Mouse (Mus musculus) natural killer cell, adult 2 months (primary cell): Measurements from ENCODE around the gene Chn2.

Source experiments
- DNase-seq, 2 experiments: peaks; one replicate each; pipeline ENCODE4 v3.0.0; 2022; ENCODE audit warnings: low spot score in 2 of 2

Gene Chn2

GRCm38 (mm10) chr6:54193631-54194305, 154.4 kb downstream of the Chn2 start:
- no peak for DNase-seq

GRCm38 (mm10) chr6:54197821-54198412, 158.6 kb downstream of the Chn2 start:
- DNase-seq = no peak

- no peak for DNase-seq
Observed at GRCm38 (mm10) chr6:54199516-54199915, 160.2 kb downstream of the Chn2 start.

- no peak for DNase-seq
Observed at GRCm38 (mm10) chr6:54200031-54200722, 160.8 kb downstream of the Chn2 start.

- no peak for DNase-seq
Observed at GRCm38 (mm10) chr6:54202311-54203020, 163.1 kb downstream of the Chn2 start.

DNA sequence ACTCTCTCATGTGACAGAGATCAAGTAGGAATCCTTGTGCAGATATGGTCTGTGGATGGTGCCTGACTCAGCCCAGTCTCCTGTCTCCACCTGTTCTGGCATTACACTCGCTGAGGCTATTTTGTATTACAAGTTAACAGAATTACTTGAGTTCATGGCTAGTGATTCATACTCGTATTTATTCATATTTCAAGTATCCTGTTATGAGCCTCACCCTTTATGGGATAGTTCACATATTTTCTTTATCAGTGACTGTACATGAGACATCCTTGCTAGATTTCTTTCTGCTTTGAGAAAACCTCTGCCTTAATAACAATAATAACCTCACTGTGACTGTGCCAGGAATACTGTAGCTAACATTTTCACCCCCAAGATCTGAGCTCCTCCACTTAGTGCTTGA, 164.0 kb downstream of the Chn2 start:
- no peak for DNase-seq

DNA sequence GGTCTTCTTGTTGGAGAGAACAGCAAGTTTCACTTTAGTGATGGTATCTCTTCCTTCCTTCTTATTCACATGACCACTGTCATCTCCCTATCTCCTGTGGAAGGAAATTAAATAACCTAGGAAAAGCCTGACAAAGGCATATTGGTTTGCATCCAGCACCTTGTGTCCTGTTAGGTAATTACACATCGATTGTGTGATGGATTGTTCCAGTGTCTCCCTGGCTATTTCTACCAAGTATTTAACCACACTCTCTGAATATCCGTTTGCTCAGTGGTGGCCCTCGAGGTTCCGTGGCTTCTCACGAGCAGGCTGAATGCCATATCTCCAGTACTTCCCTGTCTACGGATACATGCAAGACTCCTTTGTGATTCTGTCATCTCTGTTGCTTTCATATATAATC, 164.6 kb downstream of the Chn2 start:
- DNase-seq = no peak

DNA sequence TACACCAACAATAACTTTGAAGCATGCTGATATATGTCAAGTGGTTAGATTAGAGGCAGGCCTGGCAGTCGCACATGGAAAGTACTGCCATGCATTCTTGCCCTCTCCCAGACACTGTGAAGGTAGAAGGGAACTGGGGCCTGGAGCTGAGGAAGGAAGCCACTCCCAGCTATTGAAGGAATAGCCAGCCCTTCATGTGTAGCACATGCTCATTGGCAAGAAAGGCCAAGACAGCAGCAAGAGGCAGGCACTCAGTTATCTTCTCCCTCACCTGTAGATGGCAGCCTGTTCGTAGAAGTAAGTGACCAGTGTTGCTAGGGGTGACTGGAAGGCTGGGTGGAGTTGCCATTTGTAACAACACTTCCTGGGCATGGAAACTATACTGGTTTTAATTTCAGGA, 165.6 kb downstream of the Chn2 start:
- no peak for DNase-seq

DNA sequence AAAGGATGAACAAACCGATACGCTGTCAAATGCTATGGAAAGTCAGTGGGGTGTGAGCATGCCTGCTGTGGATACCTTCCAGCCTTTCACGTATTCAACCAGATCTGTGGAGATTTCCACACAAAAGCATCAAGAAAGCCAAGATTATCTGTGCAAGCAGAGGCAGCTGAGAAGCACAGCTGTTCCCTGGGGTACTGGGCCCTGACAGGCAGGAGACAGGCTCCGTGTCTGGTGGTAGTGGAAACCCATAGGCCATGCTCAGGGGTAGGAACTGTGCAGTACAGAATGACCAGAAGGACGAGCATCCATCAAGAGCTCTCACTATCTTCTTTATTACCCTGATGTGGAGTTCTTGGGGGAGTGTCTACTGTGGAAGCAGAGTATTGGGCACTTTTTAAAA, 166.1 kb downstream of the Chn2 start:
- no peak for DNase-seq

GRCm38 (mm10) chr6:54206221-54206738, 166.9 kb downstream of the Chn2 start:
- DNase-seq = no peak

- no peak for DNase-seq
Observed at GRCm38 (mm10) chr6:54208786-54209185, 169.4 kb downstream of the Chn2 start.

GRCm38 (mm10) chr6:54210971-54211370, 171.6 kb downstream of the Chn2 start:
- DNase-seq = no peak

DNA sequence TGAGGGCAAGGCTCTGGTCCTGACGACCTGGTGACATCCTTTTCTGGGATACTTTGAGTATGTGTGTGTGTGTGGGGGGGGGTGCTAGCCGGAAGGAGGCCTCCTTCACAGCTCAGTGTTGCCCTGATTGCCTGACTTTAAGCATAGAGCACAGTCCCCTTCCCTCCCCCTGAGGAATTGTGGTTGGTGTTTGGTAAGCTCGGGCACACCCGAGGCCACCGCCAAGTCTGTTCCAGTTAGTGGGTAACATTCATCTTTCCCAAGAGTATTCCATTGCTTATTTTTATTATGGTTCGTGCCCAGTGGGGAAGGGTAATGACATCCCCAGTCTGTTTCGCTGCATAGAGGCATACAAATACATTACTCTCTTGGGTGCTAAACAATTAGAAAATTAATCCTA, 172.6 kb downstream of the Chn2 start:
- no peak for DNase-seq

DNA sequence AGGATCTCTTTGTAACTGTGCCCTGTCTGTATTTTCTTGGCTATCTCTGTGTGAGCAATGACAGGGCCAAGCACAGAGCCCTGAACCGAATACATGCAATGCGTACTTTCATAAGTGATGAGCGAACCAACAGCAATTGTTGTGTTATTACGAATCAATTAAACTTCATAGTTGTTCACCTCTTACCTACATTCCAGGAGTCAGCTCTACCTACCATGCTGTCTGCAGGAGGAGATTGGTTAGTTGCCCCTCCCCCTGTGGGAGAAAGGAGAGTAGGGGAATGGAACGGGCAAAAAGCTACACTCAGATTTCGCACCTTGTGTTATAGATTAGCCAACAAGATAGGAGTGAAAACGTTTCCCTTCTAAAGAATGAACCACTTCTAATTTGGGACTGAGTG, 174.4 kb downstream of the Chn2 start:
- DNase-seq = no peak

GRCm38 (mm10) chr6:54215636-54216035, 176.3 kb downstream of the Chn2 start:
- no peak for DNase-seq

DNA sequence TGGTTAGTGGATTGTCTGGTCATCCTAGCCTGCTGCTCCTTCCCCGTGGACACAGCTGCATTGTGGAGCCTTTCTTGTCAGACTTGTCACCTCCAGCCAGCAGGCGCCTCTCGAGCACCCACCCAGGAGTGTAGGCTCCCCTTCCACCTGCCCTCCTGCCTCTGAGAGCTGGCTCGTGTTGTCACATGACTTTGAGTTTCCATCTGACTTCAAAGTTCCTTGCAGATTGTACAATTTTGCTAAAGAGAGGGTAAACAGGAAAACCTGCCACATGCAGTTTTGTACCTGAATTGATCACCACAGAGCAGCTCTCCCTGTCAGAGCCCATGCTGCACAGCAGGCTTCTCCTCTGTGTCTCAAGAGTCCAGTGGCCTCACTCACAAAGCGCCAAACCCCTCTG, 177.2 kb downstream of the Chn2 start:
- DNase-seq = no peak

- DNase-seq = no peak
Observed at GRCm38 (mm10) chr6:54220124-54220523, 180.8 kb downstream of the Chn2 start.

DNA sequence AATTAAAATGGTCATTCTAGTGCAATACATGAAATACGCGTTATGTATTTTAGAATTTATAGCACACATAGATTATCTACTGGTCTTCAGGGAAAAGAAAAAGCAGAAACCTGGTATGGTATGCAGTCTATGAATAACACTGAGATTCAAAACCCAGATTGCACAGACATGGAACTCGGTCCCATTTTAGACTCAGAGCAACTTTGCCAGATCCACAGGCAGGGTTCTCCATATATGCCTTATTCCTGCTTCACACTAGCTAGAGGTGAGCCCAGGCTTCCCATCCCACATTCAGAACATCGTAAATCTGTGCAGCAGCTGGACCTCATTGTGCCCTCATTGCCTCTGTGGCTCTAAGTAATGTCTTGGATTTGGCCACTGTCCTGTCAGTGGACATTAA, 184.2 kb downstream of the Chn2 start:
- no peak for DNase-seq

DNA sequence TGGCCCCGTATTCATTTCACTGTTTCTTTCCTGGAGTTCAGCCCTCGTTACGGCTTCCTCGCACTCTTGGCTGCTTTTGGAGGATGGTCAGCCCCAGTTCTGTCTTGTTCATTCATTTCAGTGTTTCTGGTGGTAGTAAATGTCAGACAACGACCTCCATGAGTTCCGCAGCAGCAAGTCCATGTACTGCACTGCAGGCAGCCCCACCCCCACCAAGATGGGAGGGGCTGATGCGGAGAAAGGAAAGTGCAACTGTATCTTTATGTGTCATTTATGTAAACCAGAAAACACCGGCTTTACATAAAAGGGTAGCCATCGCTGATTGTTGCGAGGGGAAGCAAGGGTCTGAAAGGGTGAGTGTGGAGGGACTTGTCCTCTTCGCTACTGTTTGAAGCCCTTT, 185.0 kb downstream of the Chn2 start:
- no peak for DNase-seq

GRCm38 (mm10) chr6:54225327-54225726, 186.0 kb downstream of the Chn2 start:
- no peak for DNase-seq

DNA sequence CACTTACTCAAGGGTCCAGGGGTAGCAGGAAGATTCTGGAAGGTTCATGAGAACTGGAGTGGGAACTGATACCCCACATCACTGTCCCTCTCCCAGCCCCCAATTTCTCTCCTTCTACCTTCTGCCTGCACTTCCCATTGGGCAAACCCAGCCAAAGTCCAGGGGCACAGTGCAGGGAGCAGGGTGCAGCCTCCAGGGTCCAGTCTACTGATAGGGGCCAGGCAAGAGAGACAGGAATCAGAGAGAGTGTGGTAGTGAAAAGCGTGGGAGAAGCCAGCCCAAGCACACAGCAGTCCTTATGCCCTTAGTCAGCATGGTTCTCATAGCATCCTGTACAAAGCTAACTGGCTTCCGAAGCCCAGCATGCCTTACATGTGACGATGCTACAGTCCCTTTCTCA, 187.7 kb downstream of the Chn2 start:
- DNase-seq = no peak

- DNase-seq = no peak
Observed at GRCm38 (mm10) chr6:54228421-54228820, 189.1 kb downstream of the Chn2 start.
